Mouse (Mus musculus) cerebellum, adult 9-10 months (tissue): ENCODE measurements at regions not wholly inside any gene's neighbourhood (a gene's known extent, or its start where the extent isn't known, plus 50 kb on each side); places are given as distances from the start of the nearest gene placed in this dataset.

Experiments used
- DNase-seq: peaks from one replicate; pipeline ENCODE4 v3.0.0; 2022

DNA sequence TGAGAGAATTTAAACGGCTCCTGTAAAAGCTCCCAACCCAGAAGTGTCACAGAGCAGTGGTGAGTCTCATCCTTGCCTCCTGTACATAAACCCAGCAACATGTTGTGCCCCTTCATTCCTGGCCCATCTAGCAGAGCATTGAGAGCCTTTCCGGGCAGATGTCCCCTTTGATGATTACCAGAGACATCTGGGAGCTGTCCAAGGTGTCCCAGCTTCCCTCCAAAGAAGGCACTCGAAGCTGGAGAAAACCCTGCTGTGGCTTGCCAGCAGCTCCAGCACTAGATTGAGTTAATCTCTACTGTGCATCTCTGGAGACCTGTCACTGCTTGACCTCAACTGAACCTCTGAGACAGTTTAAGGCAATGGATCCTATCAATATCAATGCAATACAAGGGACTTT, 86.4 kb upstream of the Mycn start:
- no peak for DNase-seq

DNA sequence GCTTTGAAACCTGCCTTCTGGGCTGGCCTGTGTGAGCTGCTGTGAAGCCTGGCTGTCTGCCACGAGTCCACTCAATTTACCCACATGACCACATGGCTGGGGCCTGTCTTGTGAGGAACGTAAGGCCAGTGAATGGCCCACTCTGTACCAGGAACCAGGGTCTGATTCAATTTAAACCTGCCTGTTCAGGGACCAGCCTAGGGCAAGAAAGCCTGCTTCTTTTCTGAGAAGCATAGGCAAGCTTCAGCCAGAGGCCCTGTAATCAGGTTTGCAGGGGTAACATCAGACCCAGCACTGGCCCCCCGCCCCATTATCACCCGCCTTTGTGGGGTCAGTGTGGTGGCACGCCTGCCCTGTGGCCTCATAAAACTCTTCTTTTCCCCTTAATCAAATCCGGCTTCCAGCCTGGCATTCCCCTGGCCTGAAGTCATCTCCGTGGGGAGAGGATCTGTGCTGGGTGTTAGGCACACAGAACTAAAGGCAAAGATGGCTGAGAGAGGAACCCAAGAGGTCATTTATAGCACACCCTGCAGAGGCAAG, 84.4 kb upstream of the Mycn start:
- DNase-seq, result no peak

DNA sequence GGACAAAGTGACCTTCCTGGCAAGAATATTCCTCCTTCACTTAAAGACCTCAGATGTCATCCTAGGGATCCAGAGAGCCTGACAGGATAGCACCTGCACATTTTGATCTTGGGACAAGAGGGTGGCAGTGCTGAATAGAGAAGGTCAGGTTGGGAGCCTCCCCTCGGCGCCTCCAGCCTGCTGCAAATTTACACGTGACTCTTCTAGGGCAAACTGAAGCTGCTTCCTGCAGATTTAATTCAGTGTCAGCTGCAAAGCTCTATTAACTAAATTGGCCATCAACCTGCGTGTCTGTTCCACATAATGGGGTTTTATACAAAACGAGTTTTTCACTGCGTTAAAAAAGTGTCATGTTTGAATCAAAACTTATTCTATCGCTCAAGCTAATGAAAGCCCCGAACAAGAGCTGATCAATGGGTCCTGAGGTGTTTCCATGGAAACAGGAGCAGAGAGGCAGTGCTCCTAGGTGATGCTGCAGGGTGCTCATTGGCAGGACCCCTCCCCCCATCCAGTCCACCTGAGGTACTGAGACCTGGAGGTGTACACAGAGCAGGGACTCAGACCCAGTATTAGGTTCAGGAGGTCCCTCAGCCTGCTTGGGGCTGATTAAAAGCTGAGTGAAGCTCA, 82.6 kb upstream of the Mycn start:
- peak; percentile 10 for DNase-seq

DNA sequence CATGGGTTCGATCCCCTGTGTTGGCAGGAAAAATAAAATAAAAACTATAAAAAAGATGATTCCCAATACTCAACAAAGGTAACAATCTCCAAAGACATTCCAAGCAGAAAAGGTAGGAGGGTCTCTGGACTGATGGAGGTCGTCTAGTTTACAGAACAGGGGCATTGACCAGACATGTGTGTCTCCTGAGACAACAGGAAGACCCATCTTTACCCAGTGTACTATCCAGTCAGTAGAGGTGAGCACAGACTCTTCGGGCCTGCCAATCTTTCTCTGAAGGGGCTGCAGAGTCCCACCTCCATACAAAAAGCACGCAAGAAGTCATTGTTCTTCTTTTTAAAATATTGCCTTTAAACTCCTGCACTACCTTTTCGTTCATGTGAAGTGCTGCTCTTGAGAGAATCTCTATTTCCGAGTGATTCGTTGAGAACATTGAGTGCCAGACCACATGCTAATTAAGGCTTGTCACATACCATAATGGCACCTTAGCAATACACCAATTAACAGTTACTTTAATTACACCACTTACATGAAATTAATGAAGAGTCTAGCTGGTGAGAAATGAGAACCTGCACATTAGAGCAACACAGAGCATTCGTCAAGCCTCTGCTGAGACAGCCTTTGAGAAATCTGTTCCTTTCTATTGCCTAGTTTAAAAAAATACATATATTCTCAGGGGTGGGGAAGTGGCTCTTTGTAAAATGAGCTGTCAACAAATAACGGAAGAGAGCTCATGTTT, 69.5 kb upstream of the Mycn start:
- DNase-seq, result no peak

DNA sequence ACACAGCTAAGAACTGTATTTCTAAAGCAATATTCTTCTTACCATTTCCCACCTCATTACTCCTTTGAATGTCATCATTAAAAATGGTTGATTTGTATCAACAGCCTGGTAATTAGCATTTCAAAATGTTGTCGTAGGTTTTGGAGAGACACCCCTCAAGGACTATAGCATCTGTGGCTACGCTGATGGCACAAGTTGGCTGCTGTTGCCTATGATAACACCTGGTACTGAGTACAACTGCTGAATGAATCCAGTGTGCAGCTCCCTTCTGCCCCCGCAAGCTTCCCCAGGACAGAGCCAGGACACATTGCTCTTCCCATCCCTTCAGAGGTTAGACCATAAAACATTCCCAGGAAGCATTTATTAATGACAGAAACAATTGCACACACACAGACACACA, 68.7 kb upstream of the Mycn start:
- no peak for DNase-seq

DNA sequence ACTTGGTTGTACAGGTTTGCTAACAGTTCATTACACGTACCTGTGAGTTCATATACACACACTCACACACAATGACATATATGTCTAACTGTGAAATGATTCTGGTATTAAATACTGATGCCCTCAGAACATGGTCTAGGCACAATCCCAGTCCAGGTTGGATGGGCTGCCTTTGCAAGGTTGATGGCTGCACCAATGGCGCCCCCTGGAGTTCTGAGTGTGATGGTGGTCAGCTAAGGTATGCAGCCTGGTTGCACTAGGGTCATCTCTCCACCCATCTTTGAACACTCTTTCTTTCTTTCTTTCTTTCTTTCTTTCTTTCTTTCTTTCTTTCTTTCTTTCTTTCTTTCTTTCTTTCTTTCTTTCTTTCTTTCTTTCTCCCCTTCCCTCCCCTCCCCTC, 67.8 kb upstream of the Mycn start:
- no peak for DNase-seq

DNA sequence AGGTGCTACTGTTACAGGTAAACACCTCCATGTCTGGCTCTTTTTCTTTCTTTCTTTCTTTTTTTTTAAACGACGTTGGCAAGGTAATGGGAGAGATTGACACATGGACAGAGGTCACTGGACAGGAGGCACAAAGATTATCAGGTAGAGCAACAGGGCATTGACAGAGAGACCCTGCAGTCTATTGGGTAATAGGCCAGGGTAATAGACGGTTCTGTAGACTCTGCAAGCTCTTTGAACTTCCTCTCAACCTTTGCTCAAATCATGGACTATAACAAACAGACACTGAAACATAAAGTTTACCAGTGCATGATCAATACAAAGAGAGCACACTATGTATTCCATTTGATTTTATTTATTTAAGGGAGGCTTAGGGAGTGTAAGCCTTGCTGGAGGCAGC, 61.0 kb upstream of the Mycn start:
- DNase-seq, result no peak

DNA sequence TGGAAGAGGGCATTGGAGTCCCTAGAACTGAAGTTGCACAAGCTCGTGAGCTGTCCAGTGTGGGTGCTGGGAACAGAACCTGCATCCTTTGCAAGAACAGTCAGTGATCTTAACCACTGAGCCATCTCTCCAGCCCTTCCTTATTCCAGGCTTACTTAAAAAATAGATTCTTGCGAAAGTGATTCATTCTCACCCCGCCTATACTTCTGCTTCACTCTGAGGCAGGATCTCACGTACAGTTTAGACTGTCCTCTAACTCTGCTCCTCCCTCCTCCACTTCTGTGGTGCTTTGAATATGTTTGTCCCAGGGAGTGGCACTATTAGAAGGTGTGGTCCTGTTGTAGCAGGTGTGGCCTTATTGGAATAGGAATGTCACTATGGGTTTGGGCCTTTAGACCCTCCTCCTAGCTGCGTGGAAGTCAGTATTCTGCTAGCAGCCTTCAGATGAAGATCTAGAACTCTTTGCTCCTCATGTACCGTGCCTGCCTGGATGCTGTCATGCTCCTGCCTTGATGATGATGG, 60.4 kb upstream of the Mycn start:
- DNase-seq, result no peak

DNA sequence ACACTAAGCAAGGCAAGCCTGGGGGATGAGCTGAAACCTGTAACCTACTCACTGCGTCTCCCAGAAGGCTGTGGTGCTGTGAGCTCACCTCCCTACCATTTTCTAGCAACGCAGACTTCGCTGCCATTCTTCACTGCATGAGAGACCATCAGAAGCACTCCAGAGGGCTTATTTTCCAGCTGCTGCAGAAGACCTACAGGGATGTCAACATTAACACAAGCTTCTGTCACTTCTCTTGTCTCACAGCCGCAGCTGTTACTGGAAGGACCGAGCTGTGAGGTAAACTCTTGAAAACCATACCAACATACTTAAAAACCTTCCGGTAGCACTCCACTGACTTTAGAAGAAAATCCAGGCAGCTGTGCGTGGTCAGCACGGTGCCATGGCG, 54.3 kb upstream of the Mycn start:
- no peak for DNase-seq

DNA sequence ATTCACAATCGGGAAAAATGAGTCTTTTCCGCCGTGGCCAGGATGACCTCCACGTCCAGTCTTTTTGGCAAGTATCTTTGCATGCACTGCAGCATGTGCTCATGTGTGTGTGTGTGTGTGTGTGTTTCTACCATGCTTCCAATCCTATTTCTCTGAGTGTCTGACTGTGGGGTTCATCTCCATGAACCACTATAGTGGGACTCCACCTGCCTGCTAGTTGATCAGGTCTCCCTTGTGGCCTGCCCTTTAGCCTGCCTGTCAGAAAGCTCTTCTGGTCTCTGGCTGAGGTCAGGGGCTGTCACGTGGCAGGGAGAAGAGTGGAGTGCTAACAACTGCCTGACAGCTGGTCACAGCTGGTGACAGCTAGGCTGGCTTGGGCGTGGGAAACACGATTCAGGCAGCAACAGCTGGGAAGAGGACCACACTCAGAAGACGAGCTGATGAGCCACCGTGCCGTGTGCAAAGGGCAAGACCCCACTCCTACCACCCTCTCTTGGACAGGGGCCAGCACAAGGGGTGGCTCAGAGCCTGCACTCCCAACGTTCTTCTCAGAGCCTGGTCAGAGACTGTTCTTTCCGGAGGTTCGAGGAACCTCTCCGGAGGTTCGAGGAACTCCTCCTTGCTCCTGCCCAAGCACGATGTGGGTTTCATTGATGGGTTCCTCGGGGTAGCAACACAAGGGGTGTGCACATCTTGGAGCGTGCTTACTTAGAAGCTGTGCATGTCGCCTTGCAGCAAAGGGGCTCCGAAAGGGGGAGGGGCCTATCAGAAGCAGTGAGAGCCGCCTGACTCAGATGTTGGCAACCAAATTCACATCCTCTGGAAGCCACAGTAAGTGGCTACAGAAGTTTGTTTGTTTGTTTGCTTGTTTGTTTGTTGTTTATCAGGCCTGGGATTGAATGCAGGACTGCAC, 53.6 kb upstream of the Mycn start:
- DNase-seq, result no peak

DNA sequence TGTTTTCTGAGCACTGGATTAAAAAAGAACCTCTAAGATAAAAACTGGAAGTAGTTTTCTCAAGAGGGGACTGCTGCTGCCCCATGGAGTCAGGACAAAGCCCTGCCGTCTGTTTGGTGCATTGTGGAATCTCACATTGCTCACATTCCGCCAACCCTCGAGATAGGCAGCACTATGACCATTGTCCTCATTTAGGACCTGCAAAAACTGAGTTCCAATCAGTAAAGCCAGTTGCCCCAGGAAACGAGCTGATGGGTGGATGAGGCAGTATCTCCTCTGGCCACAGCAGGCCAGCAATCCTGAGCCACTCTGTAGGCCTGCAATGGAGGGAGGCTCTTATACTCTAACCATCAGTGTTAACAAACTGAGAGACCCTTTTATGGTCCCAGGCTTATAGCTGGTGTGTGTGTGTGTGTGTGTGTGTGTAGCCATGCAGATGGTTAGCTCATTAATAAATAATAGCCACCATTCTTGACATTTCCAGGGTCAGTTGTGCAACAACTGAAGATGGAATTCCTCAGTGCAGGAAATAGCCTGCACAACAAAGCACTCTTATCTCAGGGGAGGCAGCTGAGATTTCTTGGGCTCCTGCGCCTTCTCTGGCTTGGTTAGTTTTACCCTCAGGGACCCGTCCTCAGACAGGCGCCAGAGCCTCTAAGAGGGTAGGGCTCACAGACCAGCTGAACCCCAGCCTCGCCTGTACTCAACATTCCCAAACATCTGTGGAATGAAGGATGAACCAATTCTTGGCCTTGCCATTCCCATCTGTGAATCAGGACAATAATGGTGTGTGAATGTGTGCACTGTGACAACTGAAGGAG, 52.4 kb upstream of the Mycn start:
- DNase-seq, result no peak
